Mouse (Mus musculus) spleen, postnatal 14 days (tissue): ENCODE measurements at regions not wholly inside any gene's neighbourhood (a gene's known extent, or its start where the extent isn't known, plus 50 kb on each side); places are given as distances from the start of the nearest gene placed in this dataset.

ENCODE experiments used
- DNase-seq, 2 experiments: peaks; one replicate each; pipeline ENCODE4 v3.0.0; 2021 to 2022; ENCODE audit warnings: low spot score in 2 of 2

GRCm38 (mm10) chr17:51683318-51683717 lies 149.8 kb downstream of the Satb1 start:
- no peak for DNase-seq

GRCm38 (mm10) chr17:51682368-51682767 lies 150.7 kb downstream of the Satb1 start:
- DNase-seq, result no peak

GRCm38 (mm10) chr17:51677451-51677850 lies 155.6 kb downstream of the Satb1 start:
- no peak for DNase-seq

- no peak for DNase-seq
Observed at GRCm38 (mm10) chr17:51658408-51658807, 174.7 kb downstream of the Satb1 start.

- DNase-seq, result no peak
Observed at GRCm38 (mm10) chr17:51653881-51654280, 179.2 kb downstream of the Satb1 start.

- no peak for DNase-seq
Observed at GRCm38 (mm10) chr17:51651880-51652279, 181.2 kb downstream of the Satb1 start.

- DNase-seq, result no peak
Observed at GRCm38 (mm10) chr17:51649213-51649815, 183.8 kb downstream of the Satb1 start.

- DNase-seq, result no peak
Observed at GRCm38 (mm10) chr17:51646416-51646815, 186.7 kb downstream of the Satb1 start.

- DNase-seq, result no peak
Observed at GRCm38 (mm10) chr17:51645866-51646265, 187.2 kb downstream of the Satb1 start.

- no peak for DNase-seq
Observed at GRCm38 (mm10) chr17:51642682-51643081, 190.4 kb downstream of the Satb1 start.

- DNase-seq, result no peak
Observed at GRCm38 (mm10) chr17:51635913-51636312, 197.2 kb downstream of the Satb1 start.

GRCm38 (mm10) chr17:51631574-51631973 lies 201.5 kb downstream of the Satb1 start:
- DNase-seq, result no peak

- no peak for DNase-seq
Observed at GRCm38 (mm10) chr17:51620528-51620927, 212.6 kb downstream of the Satb1 start.

- DNase-seq, result no peak
Observed at GRCm38 (mm10) chr17:51585263-51585662, 247.8 kb downstream of the Satb1 start.

- no peak for DNase-seq
Observed at GRCm38 (mm10) chr17:51583984-51584880, 248.9 kb downstream of the Satb1 start.

GRCm38 (mm10) chr17:51583277-51583676 lies 249.8 kb downstream of the Satb1 start:
- DNase-seq, result no peak

- no peak for DNase-seq
Observed at GRCm38 (mm10) chr17:51555854-51556253, 277.2 kb downstream of the Satb1 start.

- no peak for DNase-seq
Observed at GRCm38 (mm10) chr17:51554446-51554845, 278.6 kb downstream of the Satb1 start.

GRCm38 (mm10) chr17:51552277-51553015 lies 280.6 kb downstream of the Satb1 start:
- no peak for DNase-seq

GRCm38 (mm10) chr17:51546999-51547398 lies 286.1 kb downstream of the Satb1 start:
- no peak for DNase-seq

GRCm38 (mm10) chr17:51542544-51542943 lies 290.5 kb downstream of the Satb1 start:
- no peak for DNase-seq

- DNase-seq, result no peak
Observed at GRCm38 (mm10) chr17:51534678-51535077, 298.4 kb downstream of the Satb1 start.
